In the genomic region with DNA sequence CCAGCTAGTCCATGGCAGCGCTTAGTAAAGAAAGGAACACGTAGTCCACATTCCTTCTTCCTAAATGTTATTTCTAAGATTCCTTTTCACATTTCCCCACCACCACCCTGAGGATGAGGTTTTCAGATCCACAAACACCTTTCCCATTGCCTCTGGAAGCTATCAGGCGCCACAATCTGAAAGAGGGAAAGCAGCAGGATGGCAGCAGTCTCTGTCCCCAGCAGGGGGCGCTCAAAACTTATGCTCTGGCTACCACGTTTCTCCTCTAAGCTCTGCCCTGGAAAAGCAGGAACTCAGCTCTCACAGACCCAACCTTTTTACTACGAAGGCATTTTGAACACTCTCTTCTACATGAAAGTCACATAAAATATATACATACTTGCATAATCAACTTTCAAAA, we compare ENCODE assay signal across 8 mouse cellular contexts. TPM values are rescaled to one million over a fixed set of nuclear protein-coding genes. Genes with fewer than 3 reads are reported as not detected.
DNase-seq lines count a peak whose midpoint lies in the region; ATAC-seq and TF ChIP-seq lines count a peak whose summit lies in the region.

No protein-coding gene starts in this region.

- H3K27ac ChIP-seq in intestine, postnatal 0 days (ENCODE audit: low read depth, low read length), result no peak overlapping the region
- H3K27ac ChIP-seq in limb, embryonic 10.5 days, result no peak overlapping the region
- no peak overlapping the region for H3K27ac ChIP-seq in midbrain, embryonic 12.5 days (replicated peaks)

- H3K36me3 ChIP-seq in intestine, postnatal 0 days (ENCODE audit: control insufficient read depth, insufficient read depth), result no peaks in the 10 kb centered on the region
- no peaks in the 10 kb centered on the region for H3K36me3 ChIP-seq in limb, embryonic 10.5 days
- H3K36me3 ChIP-seq in midbrain, embryonic 12.5 days, result no peaks in the 10 kb centered on the region

- no peaks in the 10 kb centered on the region for H3K27me3 ChIP-seq in intestine, postnatal 0 days (replicated peaks; ENCODE audit: control insufficient read depth, insufficient read depth, low read length)
- H3K27me3 ChIP-seq in limb, embryonic 10.5 days (ENCODE audit: low read depth, poor library complexity, severe bottlenecking), result no peaks in the 10 kb centered on the region
- H3K27me3 ChIP-seq in midbrain, embryonic 12.5 days, result no peaks in the 10 kb centered on the region

- H3K4me3 ChIP-seq in intestine, postnatal 0 days (ENCODE audit: low read depth, low read length), result peak overlapping the region; percentile 11; the same call in 1 of the 2 replicates
- H3K4me3 ChIP-seq in limb, embryonic 10.5 days, result peak overlapping the region; percentile 26; the same call in 1 of the 2 replicates
- no peak overlapping the region for H3K4me3 ChIP-seq in midbrain, embryonic 12.5 days

- H3K9me3 ChIP-seq in intestine, postnatal 0 days (ENCODE audit: control insufficient read depth), result no peaks in the 10 kb centered on the region
- H3K9me3 ChIP-seq in limb, embryonic 10.5 days (replicated peaks), result no peaks in the 10 kb centered on the region
- H3K9me3 ChIP-seq in midbrain, embryonic 12.5 days, result no peaks in the 10 kb centered on the region

- peak; percentile 83 for DNase-seq in adipocyte (ENCODE audit: low spot score)
- peak; percentile 87 for DNase-seq in embryo, embryonic 10 days (ENCODE audit: low spot score)
- peak; percentile 88 for DNase-seq in limb, embryonic 10.5 days (ENCODE audit: low spot score)
- DNase-seq in skeletal muscle tissue, adult 2 months (ENCODE audit: low read depth, low spot score), result peak; percentile 37

- no peaks in the 10 kb centered on the region for H3K4me1 ChIP-seq in intestine, postnatal 0 days (replicated peaks; ENCODE audit: control insufficient read depth, insufficient read depth, low read length)
- peaks cover 10% of the 10 kb centered on the region for H3K4me1 ChIP-seq in limb, embryonic 10.5 days
- H3K4me1 ChIP-seq in midbrain, embryonic 12.5 days, result peaks cover 16% of the 10 kb centered on the region

- no peak overlapping the region for H3K9ac ChIP-seq in intestine, postnatal 0 days (ENCODE audit: low read depth, low read length)
- H3K9ac ChIP-seq in midbrain, embryonic 12.5 days (replicated peaks), result no peak overlapping the region

- ATAC-seq in granulocyte monocyte progenitor cell, adult 5-6 weeks (replicated peaks; ENCODE audit: poor library complexity, severe bottlenecking), result peak; percentile 93
- ATAC-seq in intestine, postnatal 0 days, result peak; percentile 54; the same call in 1 of the 2 replicates
- peak; percentile 50 for ATAC-seq in midbrain, embryonic 12.5 days (ENCODE audit: low FRiP score, low read depth)
- no peak for ATAC-seq in erythroblast, adult 5-6 weeks (replicated peaks; ENCODE audit: low FRiP score, poor library complexity, severe bottlenecking)

- WGBS in intestine, postnatal 0 days, result 15% methylated on average over 6 of the region's 6 CpGs
- 19% methylated on average over 6 of the region's 6 CpGs for WGBS in limb, embryonic 10.5 days
- 13% methylated on average over 6 of the region's 6 CpGs for WGBS in midbrain, embryonic 12.5 days

- H3K4me2 ChIP-seq in intestine, postnatal 0 days (replicated peaks; ENCODE audit: low read depth), result peak overlapping the region; percentile 56
- peak overlapping the region; percentile 37 for H3K4me2 ChIP-seq in midbrain, embryonic 12.5 days (replicated peaks)

- peak; percentile 88 for TF ChIP-seq CTCF in intestine, postnatal 0 days (IDR thresholded peaks at IDR 0.05; ENCODE audit: low read depth)

RNA-seq across cellular contexts. Expression of a gene that starts 32.2 kb away (rescaled TPM):
- 16.3 and 18.9 TPM in 2 replicates for total RNA-seq in granulocyte monocyte progenitor cell, adult 5-6 weeks (2014; fragmentation: Nextera tagmentation)
- total RNA-seq in granulocyte monocyte progenitor cell, adult 5-6 weeks (2017), result 11.9 and 13.0 TPM in 2 replicates
- polyA plus RNA-seq in intestine, postnatal 0 days (2015; fragmentation: Nextera tagmentation; extraction: Ambion mirVana), result 8.1 and 8.7 TPM in 2 replicates
- 28.9 and 36.7 TPM in 2 replicates for polyA plus RNA-seq in limb, embryonic 10.5 days (2016; fragmentation: Nextera tagmentation; extraction: Ambion mirVana)
- polyA plus RNA-seq in midbrain, embryonic 12.5 days (2016; fragmentation: Nextera tagmentation; extraction: Ambion mirVana), result 23.8 and 27.3 TPM in 2 replicates
- total RNA-seq in erythroblast, adult 5-6 weeks (2015; ENCODE audit: low replicate concordance), result 1.9 and 4.0 TPM in 2 replicates
- 1.9 and 3.1 TPM in 2 replicates for total RNA-seq in erythroblast, adult 5-6 weeks (2017; ENCODE audit: low replicate concordance)

Comparison
In these comparisons a context has a peak if more than half of its experiments do, and no peak if none do; other contexts are left out.
1. DNase-seq: peak in every context shown above with its lines; median percentile 88 in limb, embryonic 10.5 days; 87 in embryo, embryonic 10 days; 83 in adipocyte; 37 in skeletal muscle tissue, adult 2 months.